Mouse (Mus musculus): Measurements from ENCODE around the gene Obp2a.
"Not testable (repeated sequence)": the region's sequence is repeated elsewhere in the genome, so short reads cannot be mapped to it uniquely, and the experiment has no call there.

Gene Obp2a

GRCm38 (mm10) chr2:25699743-25700142 lies at the start of gene Obp2a:
TSS of gene Obp2a (plus strand) at chr2:25700043.
- not testable (repeated sequence) for DNase-seq (ENCODE audit: low read depth, low spot score)

GRCm38 (mm10) chr2:25652902-25653301 lies 46.9 kb upstream of the Obp2a start, which contains the start of gene Lcn8:
TSS of gene Lcn8 (plus strand) at chr2:25653120.
- no peak for DNase-seq (ENCODE audit: low read depth, low spot score)

- DNase-seq (ENCODE audit: low read depth, low spot score), result no peak
These were observed 45.3 kb upstream of the Obp2a start for GRCm38 (mm10) chr2:25654502-25654901.

GRCm38 (mm10) chr2:25656691-25657090 lies 43.2 kb upstream of the Obp2a start:
- DNase-seq (ENCODE audit: low read depth, low spot score), result no peak

GRCm38 (mm10) chr2:25657246-25657645 lies 42.6 kb upstream of the Obp2a start:
- no peak for DNase-seq (ENCODE audit: low read depth, low spot score)

- no peak for DNase-seq (ENCODE audit: low read depth, low spot score)
These were observed 42.2 kb upstream of the Obp2a start, which contains the start of gene Lcn5 for GRCm38 (mm10) chr2:25657652-25658051. TSS of gene Lcn5 (plus strand) at chr2:25657952.

GRCm38 (mm10) chr2:25660279-25660678 lies 39.6 kb upstream of the Obp2a start:
- DNase-seq (ENCODE audit: low read depth, low spot score), result no peak

GRCm38 (mm10) chr2:25661245-25661970 lies 38.4 kb upstream of the Obp2a start:
- DNase-seq (ENCODE audit: low read depth, low spot score), result peak; percentile 8

GRCm38 (mm10) chr2:25663511-25663910 lies 36.3 kb upstream of the Obp2a start:
- DNase-seq (ENCODE audit: low read depth, low spot score), result no peak

GRCm38 (mm10) chr2:25664125-25664524 lies 35.7 kb upstream of the Obp2a start:
- no peak for DNase-seq (ENCODE audit: low read depth, low spot score)

GRCm38 (mm10) chr2:25666516-25666915 lies 33.3 kb upstream of the Obp2a start:
- DNase-seq (ENCODE audit: low read depth, low spot score), result no peak

GRCm38 (mm10) chr2:25676486-25676885 lies 23.4 kb upstream of the Obp2a start, which contains the start of gene Lcn6:
TSS of gene Lcn6 (plus strand) at chr2:25676786.
- DNase-seq (ENCODE audit: low read depth, low spot score), result no peak

- no peak for DNase-seq (ENCODE audit: low read depth, low spot score)
These were observed 20.3 kb upstream of the Obp2a start for GRCm38 (mm10) chr2:25679559-25679958.

- no peak for DNase-seq (ENCODE audit: low read depth, low spot score)
These were observed 17.4 kb upstream of the Obp2a start, which contains the start of gene Lcn10 for GRCm38 (mm10) chr2:25682426-25682825. TSS of gene Lcn10 (plus strand) at chr2:25682726.

- no peak for DNase-seq (ENCODE audit: low read depth, low spot score)
These were observed 12.9 kb upstream of the Obp2a start for GRCm38 (mm10) chr2:25686941-25687340.

GRCm38 (mm10) chr2:25694605-25695004 lies 5.2 kb upstream of the Obp2a start:
- DNase-seq (ENCODE audit: low read depth, low spot score), result peak; percentile 34

- DNase-seq (ENCODE audit: low read depth, low spot score), result no peak
These were observed 2.9 kb upstream of the Obp2a start for GRCm38 (mm10) chr2:25696951-25697350.

- DNase-seq (ENCODE audit: low read depth, low spot score), result no peak
These were observed 1.1 kb upstream of the Obp2a start for GRCm38 (mm10) chr2:25698696-25699095.

GRCm38 (mm10) chr2:25701001-25701400 lies 1.2 kb downstream of the Obp2a start:
- DNase-seq (ENCODE audit: low read depth, low spot score), result no peak

- DNase-seq (ENCODE audit: low read depth, low spot score), result no peak
These were observed 3.9 kb downstream of the Obp2a start for GRCm38 (mm10) chr2:25703706-25704105.

- peak; percentile 64 for DNase-seq (ENCODE audit: low read depth, low spot score)
These were observed 7.0 kb downstream of the Obp2a start, which contains the start of gene Bmyc for GRCm38 (mm10) chr2:25706643-25707481. TSS of gene Bmyc (plus strand) at chr2:25706739.

- peak; percentile 11 for DNase-seq (ENCODE audit: low read depth, low spot score)
These were observed 8.3 kb downstream of the Obp2a start for GRCm38 (mm10) chr2:25708121-25708520.

Data from retina, adult 2 months (tissue).